Mouse (Mus musculus) bone marrow, adult 2 months (tissue): ENCODE results near the gene Slc30a1.

Experiments
- CTCF ChIP-seq: fragments of 200-500 bp; IDR thresholded peaks from 2 replicates; pipeline ENCODE4 v1.5.1; 2011; ENCODE audit warnings: low read length, control low read depth; ENCODE audit not compliant: control insufficient read depth, insufficient read depth
- POLR2A ChIP-seq: fragments of 200-500 bp; IDR thresholded peaks from 2 replicates; pipeline ENCODE4 v1.6.1; 2011; ENCODE audit warnings: low read depth, mild to moderate bottlenecking, control low read depth, low read length, borderline replicate concordance; ENCODE audit not compliant: control insufficient read depth

DNA sequence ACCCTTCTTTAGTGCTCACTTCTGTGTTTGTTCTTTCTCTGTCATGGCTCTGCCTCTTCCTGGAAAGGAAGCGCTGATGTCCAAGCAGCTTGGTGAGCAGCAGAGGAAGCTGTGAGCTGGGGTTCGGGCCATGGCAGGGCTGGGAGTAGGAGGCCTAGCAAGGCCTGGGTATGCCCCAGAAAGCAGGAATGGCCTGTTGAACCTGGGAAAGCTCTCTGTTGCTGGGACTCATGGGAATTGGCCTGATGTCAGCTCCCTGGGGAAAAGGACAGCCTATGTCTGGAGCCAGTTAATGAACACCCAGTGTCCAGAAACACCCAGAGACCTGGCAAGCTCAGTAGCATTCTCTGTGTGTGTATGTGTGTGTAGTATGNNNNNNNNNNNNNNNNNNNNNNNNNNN is 50.3 kb downstream of the Slc30a1 start:
- TF ChIP-seq POLR2A: no peak
- no peak for TF ChIP-seq CTCF
